Mouse (Mus musculus) small intestine, adult 2 months (tissue): ENCODE measurements around the gene Pank2. TPM values are rescaled to one million over a fixed set of nuclear protein-coding genes. Genes with fewer than 3 reads are reported as not detected.

ENCODE experiments used
- H3K27ac ChIP-seq: fragments of 200-500 bp; 2 replicates; pipeline ENCODE4 v1.5.1; 2012; ENCODE audit warnings: low read depth, low read length, control low read depth, inconsistent platforms; ENCODE audit not compliant: insufficient read depth
- H3K27me3 ChIP-seq: fragments of 200-500 bp; 2 replicates; pipeline ENCODE4 v1.6.1; 2012; ENCODE audit warnings: mild to moderate bottlenecking, moderate library complexity, low read length, inconsistent platforms; ENCODE audit not compliant: control insufficient read depth, insufficient read depth
- H3K36me3 ChIP-seq: fragments of 200-500 bp; 2 replicates; pipeline ENCODE4 v1.6.1; 2012; ENCODE audit warnings: mild to moderate bottlenecking, low read length, control low read depth, inconsistent platforms; ENCODE audit not compliant: control insufficient read depth, insufficient read depth
- H3K4me1 ChIP-seq: fragments of 200-500 bp; 2 replicates; pipeline ENCODE4 v1.6.1; 2012; ENCODE audit warnings: low read length, inconsistent platforms, mixed read lengths; ENCODE audit not compliant: control insufficient read depth, insufficient read depth, insufficient read length
- H3K4me3 ChIP-seq: fragments of 200-500 bp; 2 replicates; pipeline ENCODE4 v1.5.1; 2012; ENCODE audit warnings: low read depth, mild to moderate bottlenecking, control low read depth, inconsistent platforms, low read length, moderate library complexity
- CTCF ChIP-seq: fragments of 200-500 bp; IDR thresholded peaks from 2 replicates; pipeline ENCODE4 v1.5.1; 2012; ENCODE audit warnings: low read depth, mild to moderate bottlenecking, control low read depth, inconsistent platforms, low read length, moderate library complexity, mixed read lengths; ENCODE audit not compliant: insufficient replicate concordance, insufficient read length; ENCODE audit errors: extremely low read depth
- POLR2A ChIP-seq: fragments of 200-500 bp; IDR thresholded peaks from 2 replicates; pipeline ENCODE4 v1.6.1; 2012; ENCODE audit warnings: low read depth, mild to moderate bottlenecking, control low read depth, inconsistent platforms, low read length, moderate library complexity
- WGBS: fragments of 180-500 bp; shearing (Covaris S2); methylation state at CpG from one replicate; pipeline ENCODE4 v1.1.7; 2018; 5-methylcytosine and 5-hydroxymethylcytosine counted together
- polyA plus RNA-seq: library from polyadenylated mRNA; depleted of rRNA; stranded (reverse); fragments of >200 nt; gene quantifications from 2 replicates; pipeline ENCODE4 v1.2.3, GENCODE M21; 2012

Pank2 gene
- polyA plus RNA-seq, 1 experiment, result 11.1 TPM

GRCm38 (mm10) chr2:131234970-131235635 is 27.2 kb upstream of the Pank2 start:
- TF ChIP-seq POLR2A (no peak), CTCF (no peak)
- Histone ChIP-seq H3K36me3 (peaks cover 10% of the 10 kb centered on the region), H3K27me3 (no peaks in the 10 kb centered on the region), H3K4me1 (peaks cover 13% of the 10 kb centered on the region), H3K27ac (peak overlapping the region; percentile 86), H3K4me3 (peak overlapping the region; percentile 83)
- 34% methylated on average over 7 of the region's 7 CpGs for WGBS

GRCm38 (mm10) chr2:131242180-131242579 is 20.1 kb upstream of the Pank2 start:
- H3K4me3 ChIP-seq, result no peak overlapping the region
- peaks cover 72% of the 10 kb centered on the region for H3K36me3 ChIP-seq
- H3K27ac ChIP-seq, result no peak overlapping the region
- no peaks in the 10 kb centered on the region for H3K4me1 ChIP-seq
- TF ChIP-seq POLR2A (no peak), CTCF (no peak)
- H3K27me3 ChIP-seq, result no peaks in the 10 kb centered on the region

GRCm38 (mm10) chr2:131242929-131243328 is 19.4 kb upstream of the Pank2 start:
- Histone ChIP-seq H3K27ac (no peak overlapping the region), H3K4me1 (no peaks in the 10 kb centered on the region), H3K4me3 (no peak overlapping the region), H3K36me3 (peaks cover 78% of the 10 kb centered on the region), H3K27me3 (no peaks in the 10 kb centered on the region)
- WGBS, result 91% methylated on average over 7 of the region's 7 CpGs
- TF ChIP-seq CTCF, result no peak
- no peak for TF ChIP-seq POLR2A

- Histone ChIP-seq H3K27ac (peak overlapping the region; percentile 63), H3K4me3 (no peak overlapping the region), H3K27me3 (no peaks in the 10 kb centered on the region), H3K4me1 (peaks cover 6% of the 10 kb centered on the region; the same call in 1 of the 2 replicates), H3K36me3 (peaks cover 8% of the 10 kb centered on the region)
- TF ChIP-seq POLR2A, result no peak
- peak; percentile 89 for TF ChIP-seq CTCF
- WGBS, result 5% methylated on average over 7 of the region's 7 CpGs
Measured at GRCm38 (mm10) chr2:131253681-131254328, 8.5 kb upstream of the Pank2 start.

- Histone ChIP-seq H3K4me1 (peaks cover 6% of the 10 kb centered on the region; the same call in 1 of the 2 replicates), H3K4me3 (no peak overlapping the region), H3K27me3 (no peaks in the 10 kb centered on the region), H3K27ac (peak overlapping the region; percentile 51), H3K36me3 (peaks cover 3% of the 10 kb centered on the region)
- WGBS, result 42% methylated on average over 2 of the region's 2 CpGs
- TF ChIP-seq CTCF (no peak), POLR2A (no peak)
Measured at GRCm38 (mm10) chr2:131254329-131254713, 8.0 kb upstream of the Pank2 start.

- H3K27ac ChIP-seq, result no peak overlapping the region
- H3K36me3 ChIP-seq, result peaks cover 3% of the 10 kb centered on the region
- peaks cover 8% of the 10 kb centered on the region; the same call in 1 of the 2 replicates for H3K4me1 ChIP-seq
- TF ChIP-seq CTCF (no peak), POLR2A (no peak)
- no peak overlapping the region for H3K4me3 ChIP-seq
- H3K27me3 ChIP-seq, result no peaks in the 10 kb centered on the region
- 63% methylated on average over 3 of the region's 3 CpGs for WGBS
Measured at GRCm38 (mm10) chr2:131255738-131256137, 6.6 kb upstream of the Pank2 start.

GRCm38 (mm10) chr2:131258693-131259092 is 3.6 kb upstream of the Pank2 start:
- no peak overlapping the region for H3K27ac ChIP-seq
- H3K36me3 ChIP-seq, result no peaks in the 10 kb centered on the region
- 79% methylated on average over 8 of the region's 8 CpGs for whole genome bisulfite sequencing
- no peak overlapping the region for H3K4me3 ChIP-seq
- peaks cover 6% of the 10 kb centered on the region; the same call in 1 of the 2 replicates for H3K4me1 ChIP-seq
- TF ChIP-seq CTCF, result no peak
- no peaks in the 10 kb centered on the region for H3K27me3 ChIP-seq
